Mouse (Mus musculus) liver, adult 2 months (tissue): ENCODE measurements around the gene Txnip. TPM values are rescaled to one million over a fixed set of nuclear protein-coding genes. Genes with fewer than 3 reads are reported as not detected.
"Not testable (repeated sequence)": the region's sequence is repeated elsewhere in the genome, so short reads cannot be mapped to it uniquely, and the experiment has no call there.

ENCODE experiments used
- DNase-seq: peaks from one replicate; pipeline ENCODE4 v3.0.0-alpha.2; 2011; ENCODE audit warnings: low read depth, low spot score; ENCODE audit errors: extremely low read depth
- H3K27ac ChIP-seq: fragments of 200-500 bp; replicated peaks from 2 replicates; pipeline ENCODE4 v1.5.1; 2012; ENCODE audit warnings: low read depth, mild to moderate bottlenecking, control low read depth, inconsistent platforms, low read length; ENCODE audit not compliant: insufficient read depth
- H3K27me3 ChIP-seq: fragments of 200-500 bp; 2 replicates; pipeline ENCODE4 v1.6.1; 2012; ENCODE audit warnings: mild to moderate bottlenecking, moderate library complexity, low read length, inconsistent platforms; ENCODE audit not compliant: control insufficient read depth, insufficient read depth
- H3K36me3 ChIP-seq: fragments of 200-500 bp; 2 replicates; pipeline ENCODE4 v1.6.1; 2012; ENCODE audit warnings: low read length, inconsistent platforms; ENCODE audit not compliant: control insufficient read depth, insufficient read depth
- H3K4me1 ChIP-seq: fragments of 200-500 bp; 2 replicates; pipeline ENCODE4 v1.6.1; 2011; ENCODE audit warnings: low read length; ENCODE audit not compliant: control insufficient read depth, insufficient read depth
- H3K4me3 ChIP-seq: fragments of 200-500 bp; 2 replicates; pipeline ENCODE4 v1.5.1; 2011; ENCODE audit warnings: low read depth, mild to moderate bottlenecking, control low read depth, low read length, moderate library complexity; ENCODE audit not compliant: insufficient read depth
- H3K79me2 ChIP-seq: fragments of 200-500 bp; 2 replicates; pipeline ENCODE4 v1.6.1; 2012; ENCODE audit warnings: inconsistent platforms, mild to moderate bottlenecking, low read length, moderate library complexity; ENCODE audit not compliant: control insufficient read depth, insufficient read depth
- H3K9ac ChIP-seq: fragments of 200-500 bp; 2 replicates; pipeline ENCODE4 v1.6.1; 2012; ENCODE audit warnings: low read depth, mild to moderate bottlenecking, control low read depth, inconsistent platforms, low read length
- CTCF ChIP-seq: fragments of 200-500 bp; IDR thresholded peaks from 2 replicates; pipeline ENCODE4 v1.5.1; 2011; ENCODE audit warnings: low read depth, low read length, control low read depth
- POLR2A ChIP-seq: fragments of 200-500 bp; IDR thresholded peaks from 2 replicates; pipeline ENCODE4 v1.6.1; 2011; ENCODE audit warnings: low read length, control low read depth; ENCODE audit not compliant: insufficient read depth; ENCODE audit errors: extremely low read depth
- whole genome bisulfite sequencing: fragments of 180-500 bp; shearing (Covaris S2); methylation state at CpG from one replicate; pipeline ENCODE4 v1.1.7; 2018; 5-methylcytosine and 5-hydroxymethylcytosine counted together
- polyA plus RNA-seq: library from polyadenylated mRNA; depleted of rRNA; stranded (reverse); fragments of >200 nt; gene quantifications from 2 replicates; pipeline ENCODE4 v1.2.3, GENCODE M21; 2012; rRNA removed
- total RNA-seq: library from RNA; depleted of rRNA; stranded (reverse); fragments of >200 nt; gene quantifications from 2 replicates; pipeline ENCODE4 v1.2.3, GENCODE M21; 2014; rRNA removed

Txnip gene
- total and polyA plus RNA-seq, 2 experiments = 74.3 to 159 TPM

DNA sequence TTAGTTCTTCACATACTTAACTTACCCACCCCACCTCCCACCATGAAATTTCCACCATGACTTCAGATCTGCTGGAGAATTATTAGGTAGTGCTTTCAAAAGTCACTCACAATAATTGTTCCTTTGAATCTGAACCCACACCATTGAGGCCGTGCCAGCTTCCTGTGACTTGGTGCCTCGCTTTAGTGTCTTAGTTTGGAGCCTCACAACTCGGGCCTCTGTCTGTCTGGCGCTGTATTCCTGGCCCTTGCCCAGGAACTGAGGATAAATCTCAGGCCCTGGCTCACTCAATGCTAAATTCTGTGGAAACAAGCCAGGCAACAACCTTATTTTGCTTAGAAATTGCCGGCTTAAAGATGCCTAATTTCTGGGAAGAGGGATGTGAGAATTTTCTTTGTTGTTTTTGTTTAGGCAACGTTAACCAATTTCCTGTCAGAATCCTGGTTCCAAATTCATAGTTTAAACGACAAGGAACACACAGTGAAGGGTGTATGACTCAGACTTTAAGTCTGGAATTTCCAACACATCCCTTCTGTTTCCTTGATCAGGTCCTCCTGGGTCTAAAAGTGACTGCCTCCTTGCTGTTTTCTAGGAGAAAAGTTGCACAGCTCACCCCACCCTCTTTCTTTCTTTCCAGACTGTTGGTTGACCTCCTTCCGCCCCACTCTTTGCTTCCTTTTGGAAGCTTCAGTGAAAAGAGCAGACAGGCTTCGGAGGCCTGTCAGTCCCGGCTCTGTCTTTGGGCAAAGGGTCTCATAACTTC, 44.4 kb downstream of the Txnip start:
- no peaks in the 10 kb centered on the region; the same call in 1 of the 2 replicates for H3K27me3 ChIP-seq
- no peak overlapping the region for H3K4me3 ChIP-seq
- WGBS = 61% methylated on average over 10 of the region's 10 CpGs
- peak overlapping the region; percentile 33 for H3K27ac ChIP-seq
- no peak for DNase-seq
- H3K9ac ChIP-seq = peak overlapping the region; percentile 18; the same call in 1 of the 2 replicates
- H3K36me3 ChIP-seq = no peaks in the 10 kb centered on the region
- no peaks in the 10 kb centered on the region for H3K79me2 ChIP-seq
- no peaks in the 10 kb centered on the region for H3K4me1 ChIP-seq
- no peak for TF ChIP-seq CTCF
- no peak for TF ChIP-seq POLR2A

DNA sequence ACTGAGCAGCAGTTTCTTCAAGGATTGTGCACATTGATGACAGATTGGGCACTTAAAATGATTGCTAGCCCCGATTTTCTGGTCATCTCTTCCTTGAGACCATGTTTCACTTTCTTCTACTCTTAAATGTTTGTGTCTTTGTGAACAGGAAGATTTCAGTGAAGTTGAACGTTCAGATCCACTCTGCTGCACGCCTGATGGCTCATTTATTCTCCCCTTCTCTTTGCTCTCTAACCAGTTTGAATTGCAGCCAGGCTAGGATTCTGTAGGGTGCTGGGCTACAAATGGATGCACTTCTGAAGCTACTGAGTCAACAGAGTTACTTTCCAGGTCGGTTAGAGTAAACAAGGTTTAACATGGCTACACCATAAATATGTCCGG, 44.9 kb downstream of the Txnip start:
- H3K27me3 ChIP-seq = no peaks in the 10 kb centered on the region; the same call in 1 of the 2 replicates
- no peaks in the 10 kb centered on the region for H3K4me1 ChIP-seq
- no peaks in the 10 kb centered on the region for H3K79me2 ChIP-seq
- WGBS = 38% methylated on average over 5 of the region's 5 CpGs
- no peak overlapping the region for H3K4me3 ChIP-seq
- H3K27ac ChIP-seq = peak overlapping the region; percentile 25; the same call in 1 of the 2 replicates
- DNase-seq = no peak
- TF ChIP-seq CTCF (no peak), POLR2A (no peak)
- H3K36me3 ChIP-seq = no peaks in the 10 kb centered on the region
- H3K9ac ChIP-seq = no peak overlapping the region

DNA sequence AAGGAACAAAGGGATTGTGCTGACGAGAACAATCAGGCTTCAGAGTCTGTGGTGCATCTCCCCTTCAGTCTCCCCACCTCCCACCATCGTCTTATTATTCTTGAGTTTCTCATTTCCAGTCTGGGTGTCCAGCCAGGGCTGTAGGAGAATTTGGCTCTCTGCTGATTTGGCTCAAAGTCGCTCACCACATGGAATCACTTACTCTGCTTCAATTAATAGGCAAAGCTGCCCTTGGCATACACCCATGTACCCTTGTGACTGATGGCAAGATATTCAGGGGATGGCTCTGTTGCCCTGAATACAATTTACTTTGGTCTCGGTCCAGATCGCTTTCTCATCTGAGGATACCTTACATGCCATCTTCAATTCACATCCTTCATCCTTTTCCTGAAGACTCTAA, 45.6 kb downstream of the Txnip start:
- no peak for DNase-seq
- Histone ChIP-seq H3K27ac (no peak overlapping the region), H3K4me1 (no peaks in the 10 kb centered on the region), H3K27me3 (no peaks in the 10 kb centered on the region; the same call in 1 of the 2 replicates), H3K36me3 (no peaks in the 10 kb centered on the region), H3K79me2 (no peaks in the 10 kb centered on the region), H3K9ac (no peak overlapping the region), H3K4me3 (no peak overlapping the region)
- 79% methylated on average over 5 of the region's 5 CpGs for WGBS
- no peak for TF ChIP-seq CTCF
- TF ChIP-seq POLR2A = no peak

DNA sequence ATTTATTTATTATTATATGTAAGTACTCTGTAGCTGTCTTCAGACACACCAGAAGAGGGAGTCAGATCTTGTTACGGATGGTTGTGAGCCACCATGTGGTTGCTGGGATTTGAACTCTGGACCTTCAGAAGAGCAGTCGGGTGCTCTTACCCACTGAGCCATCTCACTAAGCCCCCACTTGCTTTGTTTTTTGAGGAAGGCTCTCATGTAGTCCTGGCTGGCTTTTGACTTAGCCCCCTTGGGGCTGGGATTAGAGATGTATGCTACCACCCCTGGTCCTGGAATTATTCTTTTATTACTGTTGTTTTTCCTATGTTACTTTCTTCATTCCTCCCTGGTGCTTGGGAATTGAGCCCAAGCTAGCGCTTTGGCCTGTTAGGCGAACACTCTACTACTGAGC, 48.2 kb downstream of the Txnip start:
- not testable (repeated sequence) for H3K9ac ChIP-seq, H3K27ac ChIP-seq, H3K36me3 ChIP-seq, DNase-seq, H3K4me1 ChIP-seq, H3K79me2 ChIP-seq, H3K27me3 ChIP-seq, H3K4me3 ChIP-seq
- 91% methylated on average over 4 of the region's 4 CpGs for WGBS

DNA sequence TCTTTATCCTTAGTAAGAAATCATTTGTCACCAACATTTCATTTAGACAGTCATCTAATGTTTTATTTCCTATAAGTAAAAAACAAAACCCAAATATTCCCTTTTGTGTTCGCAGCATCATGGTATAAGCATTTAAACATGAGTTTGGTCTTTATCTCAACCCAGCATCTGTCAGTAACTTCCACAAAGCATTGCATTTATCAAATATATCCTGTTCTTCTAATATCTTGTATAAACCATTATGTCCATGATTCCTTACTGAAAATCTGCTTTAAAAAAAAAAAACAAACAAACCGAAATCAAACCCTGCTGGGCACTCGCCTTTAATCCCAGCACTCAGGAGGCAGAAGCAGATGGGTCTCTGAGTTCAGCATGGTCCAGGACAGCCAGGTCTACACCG, 48.9 kb downstream of the Txnip start:
- WGBS = 93% methylated on average over 4 of the region's 4 CpGs
- DNase-seq = no peak
- Histone ChIP-seq H3K9ac (no peak overlapping the region), H3K4me3 (no peak overlapping the region), H3K4me1 (no peaks in the 10 kb centered on the region), H3K27ac (no peak overlapping the region), H3K27me3 (no peaks in the 10 kb centered on the region), H3K79me2 (no peaks in the 10 kb centered on the region), H3K36me3 (no peaks in the 10 kb centered on the region)
- TF ChIP-seq CTCF (no peak), POLR2A (no peak)

Other genes with a start within 250 kb of the Txnip start
- not detected in 2 replicates for gene BC107364, start 105.7 kb upstream of the Txnip start, total RNA-seq
- not detected in 2 replicates for gene BC107364, start 105.7 kb upstream of the Txnip start, polyA plus RNA-seq
- 29.6 and 36.4 TPM in 2 replicates for gene Hfe2, start 32.8 kb upstream of the Txnip start, total RNA-seq
- 93.8 and 98.4 TPM in 2 replicates for gene Hfe2, start 32.8 kb upstream of the Txnip start, polyA plus RNA-seq
- not detected in 2 replicates for gene Gm16253, start 19.0 kb downstream of the Txnip start, total RNA-seq
- gene Gm16253, start 19.0 kb downstream of the Txnip start, polyA plus RNA-seq = not detected in 2 replicates
- 5.7 and 8.2 TPM in 2 replicates for gene Polr3gl, start 36.2 kb downstream of the Txnip start, total RNA-seq
- 7.0 and 7.7 TPM in 2 replicates for gene Polr3gl, start 36.2 kb downstream of the Txnip start, polyA plus RNA-seq
- gene Ankrd34a, start 38.7 kb downstream of the Txnip start, total RNA-seq = 0.07 TPM in 1 of 2 replicates, not detected in the other
- 0.05 and 0.07 TPM in 2 replicates for gene Ankrd34a, start 38.7 kb downstream of the Txnip start, polyA plus RNA-seq
- gene Lix1l, start 43.2 kb downstream of the Txnip start, total RNA-seq = 3.0 and 3.1 TPM in 2 replicates
- 2.5 and 3.3 TPM in 2 replicates for gene Lix1l, start 43.2 kb downstream of the Txnip start, polyA plus RNA-seq
- gene Rbm8a, start 72.0 kb downstream of the Txnip start, total RNA-seq = 11.9 and 12.2 TPM in 2 replicates
- 6.3 and 7.0 TPM in 2 replicates for gene Rbm8a, start 72.0 kb downstream of the Txnip start, polyA plus RNA-seq
- 27.1 and 31.4 TPM in 2 replicates for gene Pex11b, start 77.4 kb downstream of the Txnip start, total RNA-seq
- gene Pex11b, start 77.4 kb downstream of the Txnip start, polyA plus RNA-seq = 33.8 and 40.8 TPM in 2 replicates
- 0.13 and 0.28 TPM in 2 replicates for gene Gm42957, start 77.5 kb downstream of the Txnip start, total RNA-seq
- gene Gm42957, start 77.5 kb downstream of the Txnip start, polyA plus RNA-seq = not detected in 2 replicates
- gene Itga10, start 87.6 kb downstream of the Txnip start, total RNA-seq = 0.18 and 0.27 TPM in 2 replicates
- gene Itga10, start 87.6 kb downstream of the Txnip start, polyA plus RNA-seq = 0.30 and 0.57 TPM in 2 replicates
- gene Ankrd35, start 112.2 kb downstream of the Txnip start, total RNA-seq = under 0.01 TPM in 1 of 2 replicates, not detected in the other
- 0.07 TPM in 1 of 2 replicates, not detected in the other for gene Ankrd35, start 112.2 kb downstream of the Txnip start, polyA plus RNA-seq
- 1.7 and 2.6 TPM in 2 replicates for gene Pias3, start 138.4 kb downstream of the Txnip start, total RNA-seq
- 7.3 and 8.1 TPM in 2 replicates for gene Pias3, start 138.4 kb downstream of the Txnip start, polyA plus RNA-seq
- 0.20 and 0.28 TPM in 2 replicates for gene Nudt17, start 150.6 kb downstream of the Txnip start, total RNA-seq
- 0.16 and 0.69 TPM in 2 replicates for gene Nudt17, start 150.6 kb downstream of the Txnip start, polyA plus RNA-seq
- gene Polr3c, start 169.7 kb downstream of the Txnip start, total RNA-seq = 6.5 and 10.0 TPM in 2 replicates
- 16.2 and 19.1 TPM in 2 replicates for gene Polr3c, start 169.7 kb downstream of the Txnip start, polyA plus RNA-seq
- 30.5 and 33.6 TPM in 2 replicates for gene Rnf115, start 169.7 kb downstream of the Txnip start, total RNA-seq
- 12.7 and 12.9 TPM in 2 replicates for gene Rnf115, start 169.7 kb downstream of the Txnip start, polyA plus RNA-seq